Mouse (Mus musculus) adrenal gland, adult 2 months (tissue): ENCODE data around the gene Hoxa6. TPM values are rescaled to one million over a fixed set of nuclear protein-coding genes. Genes with fewer than 3 reads are reported as not detected.

Source experiments
- DNase-seq: peaks from one replicate; pipeline ENCODE4 v3.0.0; 2021
- polyA plus RNA-seq: library from polyadenylated mRNA; depleted of rRNA; stranded (reverse); fragments of >200 nt; gene quantifications from 2 replicates; pipeline ENCODE4 v1.2.3, GENCODE M21; 2012
- total RNA-seq, 2 experiments: library from RNA; stranded (reverse); gene quantifications; 2 replicates each; pipeline ENCODE4 v1.2.3; 2021

Hoxa6 gene
- total and polyA plus RNA-seq, 3 experiments = 1.9 to 4.5 (median 3.6) TPM

GRCm38 (mm10) chr6:52227470-52228222 is 19.1 kb upstream of the Hoxa6 start:
- DNase-seq = no peak

DNA sequence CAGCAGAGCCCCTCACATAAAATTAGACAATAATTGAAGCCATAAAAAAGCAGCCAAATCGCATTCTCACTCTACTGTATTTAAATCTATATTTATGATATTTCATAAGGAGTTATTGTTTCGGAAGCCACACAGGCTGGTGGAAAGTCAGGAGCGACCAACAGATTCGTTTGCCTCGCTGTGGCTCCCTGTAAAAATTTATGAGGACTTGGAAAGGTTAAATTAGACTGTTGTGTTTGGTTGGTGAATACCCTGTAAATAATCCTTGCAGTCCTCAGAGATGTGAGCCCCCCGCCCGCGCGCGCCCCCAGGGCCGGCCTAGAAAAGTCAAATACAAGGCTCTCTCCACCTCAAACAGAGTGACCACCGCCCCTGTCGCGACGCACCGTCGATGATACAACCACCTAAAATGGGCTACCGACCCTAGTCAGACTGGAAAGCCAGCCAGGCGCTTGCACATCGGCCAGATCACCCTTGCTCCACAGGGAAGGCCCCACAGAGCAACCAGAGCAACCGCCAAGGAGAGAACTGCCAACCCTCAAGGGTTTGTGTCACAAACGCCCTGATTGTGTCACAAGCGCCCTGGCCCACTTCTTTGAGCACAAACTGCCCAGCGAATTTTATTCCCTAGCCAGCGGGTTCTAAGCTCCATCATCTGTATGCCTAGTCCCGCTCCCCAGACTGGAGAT is 18.2 kb upstream of the Hoxa6 start:
- no peak for DNase-seq

- peak; percentile 62 for DNase-seq
Observed at GRCm38 (mm10) chr6:52225612-52226568, 17.4 kb upstream of the Hoxa6 start.

GRCm38 (mm10) chr6:52224895-52225611 is 16.5 kb upstream of the Hoxa6 start:
- no peak for DNase-seq

DNA sequence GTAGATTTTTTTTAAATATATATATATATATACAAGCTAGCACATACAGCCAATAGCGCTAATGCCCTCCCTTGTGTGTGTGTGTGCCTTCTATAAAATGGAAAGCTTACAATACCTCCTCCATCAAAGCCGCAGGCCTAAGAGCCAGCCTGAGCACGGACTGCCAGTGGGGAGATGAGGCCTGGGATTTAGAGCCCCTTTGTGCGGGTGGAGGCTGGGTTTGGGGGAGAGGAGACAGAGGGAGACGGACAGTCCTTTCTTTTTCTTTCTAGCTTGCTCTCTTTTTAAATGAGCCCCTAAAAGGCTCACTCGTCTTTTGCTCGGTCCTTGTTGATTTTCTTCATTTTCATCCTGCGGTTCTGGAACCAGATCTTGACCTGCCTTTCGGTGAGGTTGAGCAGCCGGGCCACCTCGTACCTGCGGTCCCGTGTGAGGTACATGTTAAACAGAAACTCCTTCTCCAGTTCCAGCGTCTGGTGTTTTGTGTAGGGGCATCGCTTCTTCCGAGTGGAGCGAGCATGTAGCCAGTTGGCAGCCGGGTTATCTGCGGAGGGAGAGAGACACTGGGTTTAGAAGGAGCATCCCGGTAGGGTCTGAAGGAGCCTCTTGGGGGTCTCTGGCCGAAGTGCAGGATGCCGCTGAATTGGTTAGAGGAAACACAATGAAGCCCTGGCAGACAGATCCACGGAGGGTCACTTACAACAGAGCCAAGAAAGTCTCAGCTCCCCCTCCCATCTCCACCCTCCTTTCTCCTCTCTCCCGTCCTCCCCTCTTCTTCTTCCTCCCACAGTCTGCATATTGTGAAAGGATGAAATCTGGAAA is 15.6 kb upstream of the Hoxa6 start:
- DNase-seq = no peak

DNA sequence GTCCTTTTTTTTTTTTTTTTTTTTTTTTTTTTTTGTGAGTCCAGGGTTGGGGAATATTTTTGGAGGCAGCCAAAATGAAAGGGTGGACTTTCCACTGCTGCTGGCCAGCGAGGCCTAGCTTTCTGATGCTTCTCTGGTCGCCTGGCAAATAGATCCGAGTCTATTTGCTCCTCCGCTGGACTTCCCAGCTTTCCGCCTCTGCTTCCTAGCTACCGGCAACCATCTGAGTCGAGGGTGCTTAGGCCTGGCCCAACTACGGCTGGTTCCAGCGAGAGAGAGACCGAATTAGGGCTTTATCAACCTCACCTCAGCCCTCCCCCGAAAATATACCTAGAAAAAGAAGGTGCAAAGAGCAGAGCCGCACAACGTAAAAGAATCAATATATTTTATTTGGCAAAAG is 14.2 kb upstream of the Hoxa6 start:
- no peak for DNase-seq

DNA sequence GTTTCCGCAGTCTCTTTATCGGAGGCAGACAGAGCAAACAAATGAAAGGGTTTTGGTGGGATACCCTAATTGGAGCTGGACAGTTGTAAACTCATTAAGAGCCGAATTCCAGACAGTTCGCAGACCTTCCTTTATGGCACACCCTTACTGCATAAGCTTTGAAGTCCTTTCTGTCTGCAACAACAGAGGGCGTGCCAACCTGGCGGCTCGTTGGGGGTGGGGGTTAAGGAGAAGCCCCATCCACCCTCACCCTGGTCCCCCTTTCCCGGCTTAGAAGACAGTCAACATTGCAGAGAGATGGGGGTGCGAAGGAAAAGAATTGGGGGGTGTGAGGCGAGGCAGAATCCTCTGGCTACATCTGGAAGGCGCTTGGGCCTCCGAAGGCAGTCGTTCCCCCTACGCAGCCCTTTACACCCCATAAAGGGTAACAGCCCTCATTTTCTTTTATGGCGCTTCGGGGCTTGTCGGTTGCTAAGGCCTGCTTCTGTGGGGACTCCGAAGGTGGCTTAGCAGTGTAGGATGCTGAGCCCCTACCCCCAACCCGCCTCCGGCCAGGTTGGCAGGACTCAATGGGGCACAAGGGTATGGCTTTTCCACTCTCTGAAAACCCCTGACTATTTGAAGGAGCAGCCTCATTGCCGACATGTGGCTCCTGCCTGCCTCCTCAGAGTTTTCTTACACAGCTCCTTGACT is 13.6 kb upstream of the Hoxa6 start:
- no peak for DNase-seq

DNA sequence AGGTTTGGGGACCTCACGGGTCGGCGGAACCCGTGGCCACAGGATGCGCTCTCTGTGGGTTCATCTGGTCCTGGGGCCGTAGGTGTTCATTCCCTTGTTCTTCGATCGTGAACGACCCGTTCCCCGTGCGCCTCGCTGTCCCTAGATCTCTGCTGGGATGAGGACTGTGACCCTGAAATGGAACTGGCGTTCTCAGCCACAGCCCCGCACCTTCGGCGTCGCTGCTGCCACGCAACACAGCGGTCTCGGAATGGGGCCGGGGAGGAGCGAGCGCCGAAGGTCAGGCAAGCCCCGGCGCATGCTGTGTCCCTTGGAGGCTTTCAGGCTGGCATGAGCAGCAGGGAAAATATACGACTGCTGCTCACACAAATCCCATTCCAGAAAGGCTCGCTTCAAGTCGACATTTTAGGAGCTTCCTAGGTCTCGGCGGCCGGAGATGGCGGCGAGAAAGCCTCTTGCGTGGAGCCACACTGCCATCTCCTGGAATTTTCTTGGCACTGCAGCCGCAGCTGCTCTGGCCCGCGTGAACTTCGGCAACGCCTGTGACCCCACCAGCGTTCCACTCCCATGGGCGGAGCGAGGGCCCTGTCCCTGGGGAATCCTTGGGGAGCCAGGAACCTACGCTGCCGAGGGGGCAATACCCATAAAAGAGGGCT is 12.9 kb upstream of the Hoxa6 start, which contains the start of gene Hoxa7:
Gene Hoxa7 (minus strand): TSS at position 518 of the 656 bp plus-strand sequence.
- DNase-seq = peak; percentile 91

DNA sequence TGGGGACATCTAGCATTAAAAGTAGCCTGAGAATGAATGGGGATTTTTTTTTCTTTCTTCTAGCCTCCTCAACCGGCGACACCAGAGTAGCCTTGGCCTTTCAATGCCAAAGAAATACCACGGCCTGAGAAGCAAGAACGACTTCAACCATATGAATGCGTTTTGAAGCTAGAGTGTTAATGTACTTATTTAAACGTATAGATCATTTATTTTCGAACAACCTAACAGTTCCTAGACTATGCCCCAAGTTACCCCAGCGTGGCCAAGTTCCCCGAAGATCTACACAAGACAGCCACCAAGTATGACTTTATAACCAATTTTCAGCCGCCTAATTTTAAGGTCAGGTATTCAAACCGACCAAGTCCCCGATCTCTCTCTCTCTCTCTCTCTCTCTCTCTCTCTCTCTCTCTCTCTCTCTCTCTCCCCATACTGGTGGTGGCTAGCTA is 12.4 kb upstream of the Hoxa6 start:
- no peak for DNase-seq

- DNase-seq = no peak
Observed at GRCm38 (mm10) chr6:52220003-52220864, 11.7 kb upstream of the Hoxa6 start.

DNA sequence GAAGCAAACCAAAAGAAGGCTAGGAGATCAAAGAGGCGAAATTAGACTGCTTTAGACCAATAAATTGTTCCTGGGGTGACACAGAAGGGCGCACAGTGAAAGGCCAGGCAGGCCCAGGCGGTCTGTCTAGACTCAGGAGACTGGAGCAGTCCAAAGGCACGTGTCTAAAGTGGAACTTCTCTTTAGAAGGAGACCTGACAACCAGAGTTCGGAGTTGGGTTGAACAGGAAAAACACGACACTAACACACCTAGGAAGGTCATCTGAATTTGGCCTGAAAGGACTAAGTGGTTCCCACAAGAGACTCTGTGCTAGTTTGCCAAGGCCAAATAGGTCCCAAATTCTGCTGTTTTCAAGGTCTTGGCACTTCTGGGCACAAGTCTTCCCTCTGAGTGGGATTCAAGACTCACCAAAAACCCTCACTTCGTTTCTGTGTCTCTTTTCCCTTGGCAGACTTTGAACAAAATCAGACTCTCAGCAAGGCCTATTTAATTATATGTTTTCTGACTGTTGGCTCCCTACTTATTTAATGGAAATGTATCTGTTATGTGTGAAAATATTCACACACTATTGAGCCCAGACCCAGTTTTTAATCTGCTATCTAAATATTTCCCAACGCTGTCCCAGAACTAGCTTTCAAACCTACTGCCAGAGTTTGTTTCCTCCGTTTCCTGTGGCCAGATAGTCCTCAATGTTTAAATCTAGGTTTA is 10.9 kb upstream of the Hoxa6 start:
- DNase-seq = no peak

- DNase-seq = no peak
Observed at GRCm38 (mm10) chr6:52218643-52219215, 10.2 kb upstream of the Hoxa6 start.

GRCm38 (mm10) chr6:52217895-52218642 is 9.5 kb upstream of the Hoxa6 start:
- no peak for DNase-seq

DNA sequence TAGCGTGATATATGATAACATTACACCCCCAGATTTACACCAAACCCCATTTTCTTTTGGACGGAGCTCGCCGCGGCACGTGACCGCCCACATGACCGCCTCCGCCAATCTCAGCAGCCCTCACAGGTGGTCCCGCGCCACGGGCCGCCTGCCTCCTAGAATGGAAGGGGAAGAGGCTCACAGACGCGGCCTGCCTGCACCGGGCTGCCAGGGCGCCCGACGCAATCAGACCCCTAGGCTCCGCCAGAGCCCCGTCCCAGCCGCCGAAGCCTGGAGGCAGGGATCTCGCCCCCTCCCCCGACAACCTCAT is 8.9 kb upstream of the Hoxa6 start:
- peak; percentile 90 for DNase-seq

GRCm38 (mm10) chr6:52216691-52217458 is 8.4 kb upstream of the Hoxa6 start:
- peak; percentile 74 for DNase-seq
